Mouse (Mus musculus): Measurements from ENCODE around the gene Med29.

The Med29 gene

GRCm38 (mm10) chr7:28351676-28352191, 40.8 kb downstream of the Med29 start:
- DNase-seq: no peak

DNA sequence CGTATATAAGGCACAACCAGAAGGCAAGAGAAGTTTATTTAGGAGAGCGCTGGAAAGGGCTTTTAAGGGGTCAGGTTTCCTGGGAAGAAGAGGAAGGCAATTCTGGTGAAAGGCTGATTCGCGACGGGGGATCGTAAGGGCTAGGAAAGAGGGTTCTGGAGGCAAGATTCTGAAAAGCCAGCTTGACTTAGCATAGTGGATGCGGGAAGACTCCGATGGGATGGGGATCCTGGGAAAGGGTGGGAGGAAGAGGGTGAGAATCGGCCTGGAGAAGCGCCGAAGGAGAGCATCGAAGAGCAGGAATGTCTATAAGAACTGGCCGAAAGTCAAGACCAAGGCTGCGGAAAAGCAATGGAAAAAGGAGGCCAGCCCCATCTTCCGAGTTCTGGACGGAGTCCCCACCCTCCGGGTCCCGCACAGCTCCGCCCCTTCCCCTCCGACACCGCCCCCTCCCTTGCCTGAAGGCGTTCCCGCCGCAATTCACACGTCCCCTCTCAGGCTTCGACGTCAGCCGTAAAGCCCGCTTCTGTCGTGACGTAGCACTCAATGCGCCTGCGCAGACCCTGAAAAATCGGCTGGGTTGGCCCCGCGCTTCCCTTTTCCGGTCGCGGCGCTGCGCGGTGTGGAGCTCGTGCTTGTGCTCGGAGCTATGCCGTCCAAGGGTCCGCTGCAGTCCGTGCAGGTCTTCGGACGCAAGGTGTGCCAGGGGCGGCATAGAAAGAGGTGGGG, 42.2 kb downstream of the Med29 start, which contains the start of gene Rps16:
TSS of gene Rps16 (plus strand) at position 498 of the 729 bp plus-strand sequence.
- peak; percentile 98 for DNase-seq

DNA sequence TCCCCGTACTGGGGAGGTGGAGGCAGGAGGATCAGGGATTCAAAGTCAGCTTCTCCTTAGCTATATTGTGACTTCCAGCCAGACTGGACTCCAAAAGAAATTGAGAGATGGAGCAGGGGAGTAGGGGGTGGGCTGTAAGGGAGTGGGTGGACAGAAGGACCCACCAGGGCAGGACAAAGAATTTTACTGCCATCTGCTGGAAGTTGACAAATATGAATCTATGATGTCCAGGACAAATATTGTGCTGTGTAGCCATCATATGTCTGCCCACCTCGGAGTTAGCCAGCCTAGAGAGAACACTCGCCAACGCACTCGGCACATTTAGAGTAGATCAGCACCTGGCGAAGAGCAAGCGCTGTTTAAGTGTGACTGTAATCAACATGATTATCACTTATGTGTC, 43.9 kb downstream of the Med29 start:
- DNase-seq: no peak

DNA sequence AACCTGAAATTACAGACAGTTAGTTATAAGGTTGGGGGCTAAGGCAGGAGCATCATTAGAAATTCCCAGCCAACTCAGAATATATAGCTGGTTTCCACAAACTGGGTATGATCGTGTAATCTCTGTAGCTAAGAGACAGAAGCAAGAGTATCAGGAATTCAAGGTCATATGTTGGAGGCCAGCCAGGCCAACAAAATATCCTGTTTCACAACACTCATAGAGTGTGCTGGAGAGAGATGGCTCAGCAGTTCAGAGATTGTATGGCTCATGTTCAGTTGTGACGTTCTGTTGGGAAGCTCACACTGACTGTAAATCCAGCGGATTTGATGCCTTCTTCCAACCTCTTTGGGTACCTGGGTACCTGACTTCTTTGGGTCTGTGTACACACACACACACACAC, 44.8 kb downstream of the Med29 start:
- DNase-seq: peak; percentile 37

GRCm38 (mm10) chr7:28344637-28345036, 47.9 kb downstream of the Med29 start:
- DNase-seq: peak; percentile 49

DNA sequence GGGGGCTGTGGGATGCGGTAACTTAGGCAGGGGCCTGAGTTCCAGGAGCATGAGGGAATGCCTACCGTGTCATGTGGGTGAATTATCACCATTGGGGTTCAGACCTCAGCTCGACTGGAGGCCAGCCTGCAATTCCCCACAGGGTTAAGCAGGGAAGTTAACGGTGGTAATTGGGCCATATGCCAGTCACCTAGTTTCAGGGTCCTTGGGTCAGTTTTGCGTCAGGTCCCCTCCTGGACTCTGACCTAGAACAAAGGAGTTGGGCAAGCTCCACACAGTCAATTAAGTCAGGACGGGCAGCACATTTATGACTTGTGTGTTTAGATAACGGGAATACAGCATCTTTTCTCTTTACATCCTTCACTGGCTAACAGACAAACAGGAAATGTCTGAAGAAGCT, 51.1 kb downstream of the Med29 start:
- DNase-seq: no peak

- peak; percentile 74 for DNase-seq
Observed at GRCm38 (mm10) chr7:28339213-28339917, 53.1 kb downstream of the Med29 start.

- DNase-seq: peak; percentile 99
Observed at GRCm38 (mm10) chr7:28338108-28338998, 54.2 kb downstream of the Med29 start, which contains the start of gene Supt5. Supt5 (minus strand) TSS chr7:28338746.
